Mouse (Mus musculus) lung, adult 2 months (tissue): ENCODE results near the gene Echdc2.

Experiments
- CTCF ChIP-seq: fragments of 200-500 bp; IDR thresholded peaks from 2 replicates; pipeline ENCODE4 v1.5.1; 2011; ENCODE audit warnings: mild to moderate bottlenecking, low read length, control low read depth; ENCODE audit not compliant: insufficient read depth
- POLR2A ChIP-seq: fragments of 200-500 bp; IDR thresholded peaks from 2 replicates; pipeline ENCODE4 v1.6.1; 2011; ENCODE audit warnings: low read depth, mild to moderate bottlenecking, control low read depth, low read length, borderline replicate concordance; ENCODE audit errors: extremely low read depth

DNA sequence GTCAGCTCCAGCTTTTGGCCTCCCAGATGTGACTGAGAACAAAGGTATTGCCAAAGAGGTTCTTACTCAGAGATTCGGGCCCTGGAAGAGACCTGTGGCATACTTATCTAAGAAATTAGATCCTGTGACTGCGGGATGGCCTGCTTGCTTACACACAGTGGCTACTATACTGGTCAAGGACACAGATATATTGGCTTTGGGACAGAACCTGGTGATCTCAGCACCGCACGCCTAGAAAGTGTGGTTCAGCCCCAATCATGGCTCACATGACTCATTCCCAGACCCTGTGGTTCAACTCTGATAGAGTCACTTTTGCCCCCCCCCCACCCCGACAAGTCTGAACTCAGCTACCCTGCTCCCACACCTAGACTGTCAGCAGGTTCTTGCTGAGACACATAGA lies 28.3 kb upstream of the Echdc2 start:
- no peak for TF ChIP-seq POLR2A
- TF ChIP-seq CTCF: no peak
